Mouse (Mus musculus) spleen, embryonic (tissue): ENCODE measurements at regions not wholly inside any gene's neighbourhood (a gene's known extent, or its start where the extent isn't known, plus 50 kb on each side); places are given as distances from the start of the nearest gene placed in this dataset.

ENCODE experiments used
- CTCF ChIA-PET: fragments of 350-600 bp; sonication (Branson Sonifier 250); formaldehyde crosslinking; loops from one replicate; lab custom pipeline; 2022; lab: Charles Lee

DNA sequence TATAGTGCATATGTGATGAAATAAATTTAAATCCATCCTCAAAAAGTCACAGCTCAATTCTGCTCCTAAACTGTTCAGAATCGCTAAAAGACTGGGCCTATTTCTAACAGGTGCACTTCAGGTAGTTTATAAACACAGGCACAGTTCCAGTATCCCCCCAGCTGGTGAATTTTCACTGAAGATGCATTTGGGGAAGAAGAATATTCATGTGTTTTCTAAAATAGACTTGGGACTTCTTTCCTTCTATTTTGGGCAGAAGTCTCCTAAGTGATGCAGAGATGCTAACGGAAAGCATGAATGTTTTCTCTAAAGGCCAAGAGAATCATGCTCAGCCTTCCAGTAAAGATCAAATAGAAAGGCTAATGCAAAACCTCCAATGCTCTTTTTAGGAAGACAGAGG is 660.9 kb upstream of the Dpp10 start:
- CTCF ChIA-PET: no interaction called here

DNA sequence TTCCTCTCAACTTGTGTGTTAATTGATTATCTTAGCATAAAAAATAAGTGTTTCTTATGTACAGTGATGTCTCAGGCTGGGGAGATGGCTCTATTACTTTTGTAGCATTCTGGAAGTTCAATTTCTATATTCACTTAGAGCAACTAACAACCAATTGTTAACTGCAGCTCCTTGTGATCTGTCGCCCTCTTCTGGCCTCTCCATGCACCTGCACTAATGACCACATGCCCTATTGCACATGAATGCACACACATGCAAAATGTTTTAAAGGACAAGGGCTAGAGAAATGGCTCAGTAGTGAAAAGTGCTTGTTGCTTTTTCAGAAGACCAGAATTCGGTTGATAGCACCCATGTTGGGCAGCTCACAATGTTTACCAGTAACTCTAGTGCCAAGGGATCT is 629.1 kb upstream of the Dpp10 start:
- CTCF ChIA-PET: no interaction called here

GRCm38 (mm10) chr1:124652872-124653271 is 607.5 kb upstream of the Dpp10 start:
- CTCF ChIA-PET: no interaction called here

DNA sequence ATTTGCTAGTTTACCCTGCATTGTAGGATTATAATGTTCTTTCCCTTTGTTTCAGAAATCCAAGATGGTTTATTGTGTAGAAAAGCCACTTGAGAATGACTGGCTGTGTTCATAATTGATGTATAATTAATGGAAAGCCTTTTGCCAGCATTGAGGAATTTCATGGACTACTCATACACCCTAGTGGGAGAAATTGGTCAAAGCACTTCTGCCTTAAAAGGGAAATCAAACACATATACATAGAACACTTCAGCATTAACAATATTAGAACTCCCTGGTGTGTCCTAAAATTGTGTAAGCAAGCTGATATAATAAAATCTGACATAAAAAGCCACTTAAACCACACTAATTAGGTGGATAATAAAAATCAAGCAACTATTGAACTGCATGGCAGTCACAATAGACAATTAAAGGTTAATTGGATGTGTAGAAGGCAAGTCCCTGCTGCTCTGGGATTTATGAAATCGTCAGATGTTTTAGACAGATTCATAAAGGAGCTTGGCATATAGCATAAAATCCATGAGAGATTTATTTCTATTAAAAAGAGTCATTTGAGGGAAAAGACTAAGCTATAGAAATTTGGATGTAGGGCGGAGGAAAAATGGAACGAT is 607.0 kb upstream of the Dpp10 start:
- CTCF ChIA-PET: no interaction called here

GRCm38 (mm10) chr1:124635246-124635768 is 589.9 kb upstream of the Dpp10 start:
- CTCF ChIA-PET: no interaction called here

- CTCF ChIA-PET: no interaction called here
Measured at GRCm38 (mm10) chr1:124630084-124630483, 584.7 kb upstream of the Dpp10 start.

GRCm38 (mm10) chr1:124584620-124585019 is 539.3 kb upstream of the Dpp10 start:
- CTCF ChIA-PET: no interaction called here
